Mouse (Mus musculus): ENCODE measurements around the gene Stpg4. TPM values are rescaled to one million over a fixed set of nuclear protein-coding genes. Genes with fewer than 3 reads are reported as not detected.

Gene Stpg4
- polyA plus RNA-seq, 1 experiment from 2014 or later, result not detected

DNA sequence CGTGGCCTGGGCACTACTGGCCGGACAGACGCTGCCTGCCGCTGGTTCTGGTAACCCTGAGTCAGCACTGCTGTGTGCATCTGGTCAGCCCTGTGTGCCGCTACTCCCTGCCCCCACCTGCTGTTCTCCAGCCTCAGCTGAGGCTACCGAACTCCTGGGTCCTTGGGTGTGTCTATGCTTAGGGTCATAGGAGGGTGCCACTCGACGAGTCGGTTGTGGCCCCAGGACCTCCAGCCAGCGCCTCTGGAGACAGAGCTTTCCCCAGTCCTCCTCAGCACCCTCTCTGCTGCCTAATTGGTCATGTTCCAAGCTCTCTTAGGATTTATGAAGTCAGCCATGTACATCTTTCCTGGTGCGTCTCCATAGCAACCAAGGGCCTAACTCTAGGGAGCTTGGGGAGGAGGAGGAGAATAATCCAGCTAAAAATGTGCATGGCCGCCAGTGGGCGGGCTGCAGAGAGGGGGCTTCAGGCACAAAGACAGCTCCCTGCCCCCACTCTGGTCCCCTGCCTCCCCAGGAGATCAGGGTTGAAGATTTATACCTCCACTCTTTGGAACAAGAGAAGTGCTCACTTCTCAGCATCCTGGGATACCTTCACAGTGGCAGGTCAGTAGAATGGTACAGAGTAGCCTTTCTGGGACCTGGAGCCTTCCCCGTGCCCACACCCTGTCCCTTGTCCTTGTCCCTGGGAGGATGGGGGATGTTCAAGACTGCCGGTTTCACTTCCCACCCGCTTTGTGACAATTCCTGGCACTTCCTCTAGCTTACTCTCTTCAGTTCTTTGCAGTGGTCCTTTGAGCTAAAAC, 49.0 kb downstream of the Stpg4 start:
- H3K27ac ChIP-seq (replicated peaks), result no peak overlapping the region
- H3K9ac ChIP-seq, result no peak overlapping the region
- 67% methylated on average over 16 of the region's 16 CpGs for WGBS (ENCODE audit: insufficient replicate concordance)
- no peaks in the 10 kb centered on the region for H3K36me3 ChIP-seq (replicated peaks)
- ATAC-seq (ENCODE audit: insufficient read depth), result no peak
- H3K4me3 ChIP-seq (replicated peaks), result no peak overlapping the region
- no peak overlapping the region for H3K4me2 ChIP-seq
- peaks cover 28% of the 10 kb centered on the region for H3K4me1 ChIP-seq (replicated peaks)
- no peaks in the 10 kb centered on the region for H3K27me3 ChIP-seq
- no peaks in the 10 kb centered on the region for H3K9me3 ChIP-seq (replicated peaks)

DNA sequence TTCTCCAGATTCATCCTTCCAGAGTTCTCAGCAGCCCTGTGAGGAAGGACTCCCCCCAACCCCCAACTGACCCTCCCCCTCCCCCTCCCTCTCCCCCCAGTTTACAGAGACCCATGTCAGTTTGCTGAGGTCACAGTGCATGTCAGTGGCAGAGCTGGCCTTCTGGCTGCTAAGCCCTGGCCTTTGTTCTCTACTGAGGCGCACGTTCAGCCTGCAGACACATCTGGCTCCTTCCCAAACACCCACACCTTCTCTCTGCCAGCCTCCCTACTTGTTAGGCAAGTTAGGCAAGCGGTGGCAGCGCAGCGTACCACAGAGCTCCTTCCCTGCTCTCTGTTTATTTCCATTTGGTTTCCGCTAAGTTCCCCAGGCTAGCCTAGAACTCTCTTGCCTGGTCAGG, 50.0 kb downstream of the Stpg4 start:
- ATAC-seq (ENCODE audit: insufficient read depth), result peak; percentile 56
- Histone ChIP-seq H3K9me3 (replicated peaks) (no peaks in the 10 kb centered on the region), H3K4me3 (replicated peaks) (no peak overlapping the region), H3K9ac (no peak overlapping the region), H3K36me3 (replicated peaks) (no peaks in the 10 kb centered on the region), H3K4me2 (no peak overlapping the region), H3K27me3 (no peaks in the 10 kb centered on the region), H3K4me1 (replicated peaks) (peaks cover 28% of the 10 kb centered on the region), H3K27ac (replicated peaks) (0 out of 2 replicates have a peak overlapping the region, but pooled peaks have one; percentile 14)
- 80% methylated on average over 6 of the region's 6 CpGs for WGBS (ENCODE audit: insufficient replicate concordance)

DNA sequence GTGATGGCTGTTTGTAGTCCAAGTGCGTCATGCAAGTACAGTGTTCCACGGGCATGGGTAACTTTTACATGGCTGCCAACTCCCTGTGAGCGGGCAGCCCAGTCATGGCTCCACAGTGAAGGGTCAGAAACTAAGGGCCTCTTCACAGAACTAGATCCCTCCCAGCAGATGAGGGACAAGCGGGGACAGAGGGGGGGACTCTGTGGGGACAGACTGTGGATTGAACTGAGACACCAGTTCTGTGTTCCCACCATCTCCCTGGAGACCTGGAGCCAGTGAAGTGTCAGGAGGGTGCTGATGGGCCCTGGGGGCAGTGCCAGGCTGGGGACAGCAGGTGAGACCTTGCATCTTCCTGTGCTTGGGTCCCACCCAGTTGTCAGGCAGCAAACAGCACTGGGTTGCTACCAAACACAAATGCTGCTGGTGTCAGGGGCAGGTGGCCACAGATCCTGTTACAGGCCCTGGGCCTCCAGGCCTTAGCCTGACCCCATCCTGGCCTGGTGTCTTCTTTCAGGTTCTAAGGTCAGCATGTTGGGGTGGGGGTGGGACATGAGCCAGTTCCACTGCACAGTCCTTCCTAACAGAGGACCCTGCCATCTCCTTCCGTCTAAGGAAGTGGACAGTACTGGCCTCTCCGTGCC, 50.6 kb downstream of the Stpg4 start:
- WGBS (ENCODE audit: insufficient replicate concordance), result 70% methylated on average over 6 of the region's 6 CpGs
- 0 out of 2 replicates have a peak overlapping the region, but pooled peaks have one; percentile 14 for H3K27ac ChIP-seq (replicated peaks)
- no peak overlapping the region for H3K9ac ChIP-seq
- H3K4me3 ChIP-seq (replicated peaks), result no peak overlapping the region
- H3K9me3 ChIP-seq (replicated peaks), result no peaks in the 10 kb centered on the region
- peaks cover 28% of the 10 kb centered on the region for H3K4me1 ChIP-seq (replicated peaks)
- no peak overlapping the region for H3K4me2 ChIP-seq
- peak; percentile 50 for ATAC-seq (ENCODE audit: insufficient read depth)
- no peaks in the 10 kb centered on the region for H3K36me3 ChIP-seq (replicated peaks)
- no peaks in the 10 kb centered on the region for H3K27me3 ChIP-seq

DNA sequence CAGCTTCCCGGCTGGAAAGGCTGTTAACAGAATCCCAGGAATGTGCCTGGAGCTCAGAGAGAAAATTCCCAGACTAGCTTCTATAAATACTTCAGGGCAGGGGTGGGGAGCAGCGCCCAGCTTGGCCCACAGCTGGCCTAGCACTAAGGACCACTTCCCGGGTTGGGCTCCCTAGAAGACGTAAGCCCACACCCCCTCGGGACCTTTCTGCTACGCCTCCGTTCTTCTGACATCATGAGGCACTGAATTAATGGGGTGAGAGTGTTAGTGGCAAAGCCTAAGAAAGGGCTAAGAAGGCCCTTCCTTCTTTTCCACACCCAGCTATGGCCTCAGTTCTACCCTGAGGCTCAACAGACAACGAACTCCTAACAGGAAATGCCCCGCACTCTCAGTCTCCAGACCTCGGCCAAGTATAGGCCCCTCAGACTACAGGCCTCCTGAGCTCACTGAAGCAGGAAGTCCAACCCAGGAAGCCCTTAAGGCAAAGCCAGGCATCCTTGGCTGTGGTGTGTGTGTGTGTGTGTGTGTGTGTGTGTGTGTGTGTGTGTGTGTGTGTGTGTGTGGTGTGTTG, 51.5 kb downstream of the Stpg4 start:
- no peak overlapping the region for H3K4me3 ChIP-seq (replicated peaks)
- H3K27ac ChIP-seq (replicated peaks), result no peak overlapping the region
- H3K9me3 ChIP-seq (replicated peaks), result no peaks in the 10 kb centered on the region
- peaks cover 28% of the 10 kb centered on the region for H3K4me1 ChIP-seq (replicated peaks)
- 0 out of 2 replicates have a peak, but pooled peaks cover 5% of the 10 kb centered on the region for H3K36me3 ChIP-seq (replicated peaks)
- WGBS (ENCODE audit: insufficient replicate concordance), result 36% methylated on average over 10 of the region's 10 CpGs
- no peak overlapping the region for H3K9ac ChIP-seq
- H3K27me3 ChIP-seq, result no peaks in the 10 kb centered on the region
- H3K4me2 ChIP-seq, result no peak overlapping the region
- 0 out of 2 replicates have a peak, but pooled peaks have one; percentile 21 for ATAC-seq (ENCODE audit: insufficient read depth)

DNA sequence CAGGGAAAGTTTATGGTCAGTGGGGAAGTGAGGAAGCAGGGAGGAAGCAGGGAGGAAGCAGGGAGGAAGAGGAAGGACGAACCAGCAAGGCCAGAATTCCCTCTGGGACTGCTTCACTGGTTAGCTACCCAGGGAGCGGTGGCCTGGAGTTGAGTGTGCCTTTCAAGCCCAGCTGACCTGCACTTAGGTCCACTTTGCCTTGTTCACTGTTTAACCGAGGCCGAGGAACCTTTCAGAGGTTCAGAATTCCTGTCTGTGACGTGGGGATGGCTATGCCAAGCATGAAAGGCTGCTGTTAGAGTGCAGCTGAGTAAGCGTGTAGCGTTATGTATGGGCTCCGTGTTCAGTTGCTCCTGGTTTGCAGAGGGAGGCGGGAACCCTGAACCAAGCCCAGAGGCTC, 54.2 kb downstream of the Stpg4 start:
- WGBS (ENCODE audit: insufficient replicate concordance), result 84% methylated on average over 9 of the region's 9 CpGs
- Histone ChIP-seq H3K4me1 (replicated peaks) (peaks cover 21% of the 10 kb centered on the region), H3K36me3 (replicated peaks) (0 out of 2 replicates have a peak, but pooled peaks cover 14% of the 10 kb centered on the region), H3K4me2 (no peak overlapping the region), H3K27me3 (no peaks in the 10 kb centered on the region), H3K9ac (no peak overlapping the region), H3K27ac (replicated peaks) (no peak overlapping the region), H3K9me3 (replicated peaks) (no peaks in the 10 kb centered on the region), H3K4me3 (replicated peaks) (no peak overlapping the region)
- ATAC-seq (ENCODE audit: insufficient read depth), result no peak

DNA sequence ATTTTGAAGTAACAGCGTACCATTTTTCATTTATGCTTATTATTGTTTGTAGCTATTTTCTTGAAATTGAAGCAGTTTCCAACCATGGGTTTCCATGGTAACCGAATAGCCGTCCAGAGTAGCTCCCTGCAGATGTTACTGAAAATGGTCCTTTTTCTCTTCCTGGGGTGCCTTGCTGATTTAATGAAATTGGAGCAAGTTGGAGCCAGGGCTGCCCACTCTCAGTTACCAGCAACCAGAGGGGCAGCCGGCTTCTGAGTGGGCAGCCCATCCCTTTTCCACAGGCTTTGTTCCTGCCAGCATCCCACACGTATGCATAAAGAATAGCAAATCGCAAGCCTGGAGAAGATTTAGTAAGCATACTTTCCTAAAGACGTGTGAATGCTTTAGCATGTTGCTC, 55.4 kb downstream of the Stpg4 start:
- WGBS (ENCODE audit: insufficient replicate concordance), result 75% methylated on average over 7 of the region's 7 CpGs
- Histone ChIP-seq H3K9ac (no peak overlapping the region), H3K36me3 (replicated peaks) (0 out of 2 replicates have a peak, but pooled peaks cover 14% of the 10 kb centered on the region), H3K9me3 (replicated peaks) (no peaks in the 10 kb centered on the region), H3K4me3 (replicated peaks) (no peak overlapping the region), H3K4me2 (no peak overlapping the region), H3K4me1 (replicated peaks) (peaks cover 12% of the 10 kb centered on the region), H3K27ac (replicated peaks) (no peak overlapping the region), H3K27me3 (no peaks in the 10 kb centered on the region)
- ATAC-seq (ENCODE audit: insufficient read depth), result no peak

DNA sequence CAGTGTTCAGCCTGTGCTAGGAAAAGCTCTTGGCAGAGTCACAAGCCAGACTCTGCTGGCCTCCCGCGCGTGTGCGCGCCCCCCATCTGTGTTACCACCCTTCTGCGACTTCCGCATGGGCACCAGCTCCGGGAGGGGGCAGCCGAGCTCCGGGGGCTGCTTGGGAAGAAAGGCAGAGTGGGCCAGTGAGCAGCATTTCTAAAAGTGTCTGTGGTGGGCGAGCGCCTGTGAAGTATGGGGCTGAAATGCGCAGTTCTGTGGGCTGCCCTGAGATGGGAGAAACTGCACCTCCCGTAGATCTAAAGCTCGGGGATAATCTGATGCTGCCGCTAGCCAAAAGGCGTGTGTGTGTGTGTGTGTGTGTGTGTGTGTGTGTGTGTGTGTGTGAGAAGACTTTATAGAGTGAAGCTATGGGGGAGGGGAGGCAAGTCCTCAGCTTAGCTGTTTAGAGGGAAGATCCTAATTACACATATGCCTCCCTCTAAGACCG, 58.2 kb downstream of the Stpg4 start:
- Histone ChIP-seq H3K9ac (no peak overlapping the region), H3K4me1 (replicated peaks) (peaks cover 20% of the 10 kb centered on the region), H3K9me3 (replicated peaks) (no peaks in the 10 kb centered on the region), H3K4me3 (replicated peaks) (no peak overlapping the region), H3K36me3 (replicated peaks) (0 out of 2 replicates have a peak, but pooled peaks cover 14% of the 10 kb centered on the region), H3K4me2 (no peak overlapping the region), H3K27ac (replicated peaks) (no peak overlapping the region), H3K27me3 (no peaks in the 10 kb centered on the region)
- ATAC-seq (ENCODE audit: insufficient read depth), result no peak
- 71% methylated on average over 18 of the region's 18 CpGs for WGBS (ENCODE audit: insufficient replicate concordance)

DNA sequence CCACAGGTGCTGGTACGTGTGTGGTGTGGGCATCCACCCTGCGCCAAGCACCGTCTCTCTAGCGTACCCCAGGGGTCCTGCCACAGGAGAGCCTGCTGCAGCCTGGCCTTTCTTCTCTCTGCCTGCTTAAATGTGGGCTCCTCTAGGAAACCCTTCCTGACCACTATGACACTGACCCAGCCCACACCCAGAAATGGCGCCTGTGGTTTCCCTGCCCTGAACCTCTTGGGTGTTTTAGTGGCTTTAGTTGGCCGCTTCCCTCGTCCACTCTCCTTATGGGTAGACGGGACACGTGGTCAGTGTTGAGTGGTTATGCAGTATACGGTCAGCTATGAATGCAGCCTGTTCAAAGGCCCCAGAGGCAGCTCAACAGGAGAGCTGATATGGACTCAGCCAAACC, 59.1 kb downstream of the Stpg4 start:
- Histone ChIP-seq H3K27me3 (no peaks in the 10 kb centered on the region), H3K9ac (no peak overlapping the region), H3K36me3 (replicated peaks) (0 out of 2 replicates have a peak, but pooled peaks cover 14% of the 10 kb centered on the region), H3K4me3 (replicated peaks) (no peak overlapping the region), H3K9me3 (replicated peaks) (no peaks in the 10 kb centered on the region), H3K4me1 (replicated peaks) (peaks cover 24% of the 10 kb centered on the region), H3K27ac (replicated peaks) (no peak overlapping the region), H3K4me2 (no peak overlapping the region)
- WGBS (ENCODE audit: insufficient replicate concordance), result 80% methylated on average over 10 of the region's 10 CpGs
- no peak for ATAC-seq (ENCODE audit: insufficient read depth)

DNA sequence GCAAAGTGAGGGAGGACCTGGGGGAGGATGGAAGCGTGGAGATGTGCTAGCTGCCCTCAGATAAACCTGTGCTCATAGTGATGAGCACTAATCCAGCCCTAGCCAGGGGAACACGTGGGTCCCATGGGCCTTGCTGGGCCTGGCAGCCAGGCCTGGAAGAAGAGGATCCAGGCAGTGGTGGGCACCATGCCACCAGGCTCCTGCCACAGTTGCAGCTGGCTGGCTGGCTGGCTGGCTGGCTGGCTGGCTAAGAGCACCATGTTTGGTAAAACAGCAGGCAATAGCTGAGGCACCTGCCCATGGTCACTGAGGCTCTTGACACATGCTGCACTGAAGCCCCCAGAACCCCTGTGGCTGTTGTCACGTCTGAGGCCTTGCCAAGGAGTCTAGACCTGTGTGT, 59.9 kb downstream of the Stpg4 start:
- H3K36me3 ChIP-seq (replicated peaks), result peaks cover 23% of the 10 kb centered on the region
- 48% methylated on average over 3 of the region's 3 CpGs for WGBS (ENCODE audit: insufficient replicate concordance)
- H3K27ac ChIP-seq (replicated peaks), result no peak overlapping the region
- no peaks in the 10 kb centered on the region for H3K9me3 ChIP-seq (replicated peaks)
- H3K4me3 ChIP-seq (replicated peaks), result no peak overlapping the region
- no peak overlapping the region for H3K4me2 ChIP-seq
- H3K4me1 ChIP-seq (replicated peaks), result peaks cover 24% of the 10 kb centered on the region
- H3K27me3 ChIP-seq, result no peaks in the 10 kb centered on the region
- no peak overlapping the region for H3K9ac ChIP-seq
- no peak for ATAC-seq (ENCODE audit: insufficient read depth)

DNA sequence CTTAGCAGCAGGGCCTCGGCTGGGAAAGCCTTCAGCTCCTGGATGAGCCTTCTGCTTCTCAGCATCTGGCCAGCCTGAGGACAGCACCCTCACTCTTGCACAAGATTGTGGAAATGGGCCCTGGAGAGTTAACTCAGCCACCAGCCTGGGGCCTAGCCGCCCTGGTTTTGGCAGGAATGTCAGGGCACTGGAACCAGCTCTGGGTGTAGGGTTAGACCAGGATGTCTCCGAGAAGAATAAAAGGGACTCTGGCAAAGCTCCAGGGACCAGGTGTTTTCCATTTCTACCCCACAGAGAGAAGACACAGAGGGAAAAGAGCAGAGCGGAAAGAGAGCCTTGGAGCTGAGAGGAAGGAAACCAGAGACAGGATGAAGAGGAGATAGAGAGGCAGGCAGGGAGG, 60.3 kb downstream of the Stpg4 start:
- peaks cover 27% of the 10 kb centered on the region for H3K36me3 ChIP-seq (replicated peaks)
- WGBS (ENCODE audit: insufficient replicate concordance), result 59% methylated on average over 4 of the region's 4 CpGs
- no peak overlapping the region for H3K4me3 ChIP-seq (replicated peaks)
- H3K9me3 ChIP-seq (replicated peaks), result no peaks in the 10 kb centered on the region
- H3K9ac ChIP-seq, result no peak overlapping the region
- no peaks in the 10 kb centered on the region for H3K27me3 ChIP-seq
- no peak overlapping the region for H3K27ac ChIP-seq (replicated peaks)
- ATAC-seq (ENCODE audit: insufficient read depth), result no peak
- peaks cover 24% of the 10 kb centered on the region for H3K4me1 ChIP-seq (replicated peaks)
- H3K4me2 ChIP-seq, result no peak overlapping the region

DNA sequence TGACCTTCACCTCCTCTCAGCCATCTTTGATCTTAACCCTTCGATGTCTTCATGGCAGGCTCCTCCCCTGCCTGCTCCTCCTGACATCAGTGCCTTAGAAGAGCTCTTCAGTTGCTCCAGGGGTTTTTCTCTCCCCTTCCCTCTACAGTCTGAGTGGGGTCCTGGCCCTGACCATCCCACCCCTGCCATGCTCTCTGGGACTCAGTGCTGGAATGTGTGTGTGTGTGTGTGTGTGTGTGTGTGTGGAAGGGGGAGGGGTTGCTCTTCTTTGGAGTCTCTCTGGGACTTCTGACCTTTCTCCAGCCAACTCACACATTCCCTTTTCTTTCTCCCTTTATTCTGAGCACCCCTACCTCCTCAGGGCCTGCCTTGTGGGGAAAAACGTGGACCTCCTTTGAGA, 61.0 kb downstream of the Stpg4 start:
- peaks cover 34% of the 10 kb centered on the region for H3K36me3 ChIP-seq (replicated peaks)
- H3K4me2 ChIP-seq, result no peak overlapping the region
- no peak for ATAC-seq (ENCODE audit: insufficient read depth)
- peaks cover 24% of the 10 kb centered on the region for H3K4me1 ChIP-seq (replicated peaks)
- H3K4me3 ChIP-seq (replicated peaks), result no peak overlapping the region
- H3K27ac ChIP-seq (replicated peaks), result no peak overlapping the region
- 39% methylated on average over 2 of the region's 2 CpGs for WGBS (ENCODE audit: insufficient replicate concordance)
- H3K27me3 ChIP-seq, result no peaks in the 10 kb centered on the region
- no peak overlapping the region for H3K9ac ChIP-seq
- no peaks in the 10 kb centered on the region for H3K9me3 ChIP-seq (replicated peaks)

Measured in liver, embryonic 15.5 days (tissue).